Mouse (Mus musculus) forebrain, embryonic 13.5 days (tissue): ENCODE results near the gene Zfp964. TPM values are rescaled to one million over a fixed set of nuclear protein-coding genes. Genes with fewer than 3 reads are reported as not detected.

Experiments used
- polyA plus RNA-seq: library from polyadenylated mRNA; unstranded; fragments of >200 nt; fragmentation: Nextera tagmentation; extraction: Ambion mirVana; gene quantifications from 2 replicates; pipeline ENCODE4 v1.2.1, GENCODE M21; 2015

Zfp964 gene
- polyA plus RNA-seq, 1 experiment from 2014 or later: 1.9 TPM

Other genes with a start within 250 kb of the Zfp964 start
- gene Gm9495, start 200.9 kb upstream of the Zfp964 start, polyA plus RNA-seq: not detected in 2 replicates
- not detected in 2 replicates for gene Gm7697, start 131.5 kb upstream of the Zfp964 start, polyA plus RNA-seq
- 42.9 and 44.8 TPM in 2 replicates for gene Zfp868, start 28.9 kb upstream of the Zfp964 start, polyA plus RNA-seq
- 27.9 and 34.9 TPM in 2 replicates for gene Zfp869, start 56.2 kb downstream of the Zfp964 start, polyA plus RNA-seq
- gene Zfp963, start 95.5 kb downstream of the Zfp964 start, polyA plus RNA-seq: 7.2 and 8.8 TPM in 2 replicates
- 0.28 and 0.81 TPM in 2 replicates for gene Gm20422, start 120.4 kb downstream of the Zfp964 start, polyA plus RNA-seq
- gene Atp13a1, start 136.7 kb downstream of the Zfp964 start, polyA plus RNA-seq: 41.7 and 45.5 TPM in 2 replicates
- gene Zfp866, start 136.7 kb downstream of the Zfp964 start, polyA plus RNA-seq: 43.0 and 45.4 TPM in 2 replicates
- 24.0 and 28.6 TPM in 2 replicates for gene Gmip, start 154.2 kb downstream of the Zfp964 start, polyA plus RNA-seq
- 0.88 and 0.89 TPM in 2 replicates for gene Lpar2, start 167.9 kb downstream of the Zfp964 start, polyA plus RNA-seq
- 63.5 and 67.7 TPM in 2 replicates for gene Pbx4, start 178.0 kb downstream of the Zfp964 start, polyA plus RNA-seq
- 1.1 and 1.3 TPM in 2 replicates for gene Cilp2, start 233.2 kb downstream of the Zfp964 start, polyA plus RNA-seq
- gene Tssk6, start 247.7 kb downstream of the Zfp964 start, polyA plus RNA-seq: 2.5 and 3.4 TPM in 2 replicates
- 172 and 183 TPM in 2 replicates for gene Ndufa13, start 248.1 kb downstream of the Zfp964 start, polyA plus RNA-seq
- gene Yjefn3, start 248.2 kb downstream of the Zfp964 start, polyA plus RNA-seq: 7.2 and 7.9 TPM in 2 replicates